Mouse (Mus musculus) myocyte (in vitro differentiated cells): ENCODE results near the gene Chn1.

Source experiments
- MAX ChIP-seq: IDR thresholded peaks from one replicate; pipeline ENCODE4 v1.6.1; 2011; ENCODE audit warnings: low read depth, mild to moderate bottlenecking, control low read depth
- POLR2A ChIP-seq: IDR thresholded peaks from one replicate; pipeline ENCODE4 v1.6.1; 2011; ENCODE audit warnings: low read depth, mild to moderate bottlenecking, control low read depth, moderate library complexity; ENCODE audit not compliant: insufficient read length
- TCF12 ChIP-seq: IDR thresholded peaks from one replicate; pipeline ENCODE4 v1.6.1; 2011; ENCODE audit warnings: mild to moderate bottlenecking, control low read depth; ENCODE audit not compliant: poor library complexity, insufficient read depth, severe bottlenecking
- USF1 ChIP-seq: IDR thresholded peaks from one replicate; pipeline ENCODE4 v1.6.1; 2011; ENCODE audit warnings: low read depth, mild to moderate bottlenecking, control low read depth, moderate library complexity

GRCm38 (mm10) chr2:73682500-73682899 lies 92.6 kb downstream of the Chn1 start:
- TF ChIP-seq TCF12 (no peak), POLR2A (no peak), MAX (no peak), USF1 (no peak)
